Mouse (Mus musculus): ENCODE data around the gene Acsm2.

GRCm38 (mm10) chr7:119521816-119522215 lies 32.3 kb upstream of the Acsm2 start:
- TF ChIP-seq POLR2A (IDR thresholded peaks at IDR 0.05; ENCODE audit: low read depth, low read length) (no peak), CTCF (conservative IDR thresholded peaks at IDR 0.05; ENCODE audit: insufficient read depth, insufficient read length, low read depth, low read length) (no peak)
